Mouse (Mus musculus): ENCODE data around the gene Ptov1. TPM values are rescaled to one million over a fixed set of nuclear protein-coding genes. Genes with fewer than 3 reads are reported as not detected.
A peak's percentile ranks its signal among the peaks of the same experiment; 100 is the strongest.

Gene Ptov1
- polyA plus RNA-seq, 1 experiment from 2014 or later, result 480 TPM

DNA sequence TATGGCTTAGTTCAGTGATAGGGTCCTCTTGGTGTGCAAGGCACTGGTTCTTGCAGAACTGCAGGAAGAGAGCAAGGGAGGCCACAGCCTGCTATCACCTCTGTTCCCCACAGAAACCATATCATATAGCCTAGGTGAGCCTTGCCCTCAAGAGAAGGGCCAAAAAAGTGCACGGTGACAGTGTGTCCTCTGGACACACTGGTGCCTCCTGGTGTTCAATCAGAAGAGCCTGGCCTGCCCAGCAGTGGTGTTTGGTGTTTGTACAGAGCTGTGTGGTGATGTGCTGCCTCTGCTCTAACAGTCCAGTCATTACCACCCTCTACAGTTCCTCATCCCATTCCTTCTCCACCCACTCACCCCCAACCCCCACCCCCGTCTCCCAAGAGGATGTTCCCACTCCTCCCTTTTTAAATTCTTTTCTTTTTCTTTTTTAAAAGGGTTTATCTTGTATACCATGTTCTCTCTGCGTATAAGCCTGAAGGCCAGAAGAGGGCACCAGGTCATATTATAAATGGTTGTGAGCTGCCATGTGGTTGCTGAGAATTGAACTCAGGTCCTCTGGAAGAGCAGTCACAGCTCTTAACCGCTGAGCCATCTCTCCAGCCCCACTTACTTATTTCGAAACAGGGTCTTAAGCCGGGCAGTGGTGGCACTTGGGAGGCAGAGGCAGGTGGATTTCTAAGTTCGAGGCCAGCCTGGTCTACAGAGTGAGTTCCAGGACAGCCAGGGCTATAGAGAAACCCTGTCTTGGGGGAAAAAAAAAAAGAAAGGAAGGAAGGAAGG, 47.7 kb downstream of the Ptov1 start:
- WGBS, result 87% methylated on average over 7 of the region's 7 CpGs
- no peaks in the 10 kb centered on the region for H3K27me3 ChIP-seq (ENCODE audit: control insufficient read depth, insufficient read depth, low read length)

DNA sequence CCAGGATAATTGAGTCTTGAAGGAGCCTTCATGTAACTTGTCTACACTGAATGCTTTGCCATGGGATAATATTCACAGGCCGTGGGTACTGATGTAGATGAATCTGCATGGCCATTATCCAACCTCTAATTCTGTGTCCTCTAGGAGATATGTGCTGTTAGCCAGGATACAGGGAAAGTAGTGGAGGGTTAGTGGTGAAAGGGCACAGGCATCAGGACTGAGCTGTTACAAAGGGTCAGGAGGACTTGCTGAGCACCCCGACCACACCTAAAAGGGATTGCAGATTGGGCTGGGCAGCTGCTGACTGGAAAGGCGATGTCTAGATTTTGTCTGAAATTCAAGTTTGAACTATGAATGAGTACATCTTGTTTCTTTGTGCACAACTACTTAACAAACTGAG, 49.1 kb downstream of the Ptov1 start:
- no peak for DNase-seq
- H3K4me3 ChIP-seq (replicated peaks; ENCODE audit: low read depth, low read length), result no peak overlapping the region
- WGBS, result 80% methylated on average over 3 of the region's 3 CpGs
- H3K4me2 ChIP-seq (ENCODE audit: low read length), result no peak overlapping the region
- H3K9me3 ChIP-seq (ENCODE audit: control insufficient read depth, low read length), result no peaks in the 10 kb centered on the region
- H3K27ac ChIP-seq (replicated peaks; ENCODE audit: low read depth, low read length), result no peak overlapping the region
- H3K27me3 ChIP-seq (ENCODE audit: control insufficient read depth, insufficient read depth, low read length), result no peaks in the 10 kb centered on the region
- no peak for ATAC-seq (ENCODE audit: low FRiP score, low TSS enrichment)
- H3K36me3 ChIP-seq (ENCODE audit: control insufficient read depth, insufficient read depth, low read length), result no peaks in the 10 kb centered on the region
- H3K4me1 ChIP-seq (ENCODE audit: control insufficient read depth, insufficient read depth, low read length), result peaks cover 32% of the 10 kb centered on the region
- no peak overlapping the region for H3K9ac ChIP-seq (replicated peaks; ENCODE audit: low read length)

More for the DNA sequence above, 47.7 kb downstream of the Ptov1 start:
- H3K9me3 ChIP-seq (ENCODE audit: control insufficient read depth, low read length), result no peaks in the 10 kb centered on the region
- ATAC-seq (ENCODE audit: low FRiP score, low TSS enrichment), result no peak
- no peak overlapping the region for H3K27ac ChIP-seq (replicated peaks; ENCODE audit: low read depth, low read length)
- H3K4me1 ChIP-seq (ENCODE audit: control insufficient read depth, insufficient read depth, low read length), result peaks cover 31% of the 10 kb centered on the region
- H3K4me3 ChIP-seq (replicated peaks; ENCODE audit: low read depth, low read length), result no peak overlapping the region
- no peaks in the 10 kb centered on the region for H3K36me3 ChIP-seq (ENCODE audit: control insufficient read depth, insufficient read depth, low read length)
- no peak for DNase-seq
- no peak overlapping the region for H3K4me2 ChIP-seq (ENCODE audit: low read length)
- no peak overlapping the region for H3K9ac ChIP-seq (replicated peaks; ENCODE audit: low read length)

DNA sequence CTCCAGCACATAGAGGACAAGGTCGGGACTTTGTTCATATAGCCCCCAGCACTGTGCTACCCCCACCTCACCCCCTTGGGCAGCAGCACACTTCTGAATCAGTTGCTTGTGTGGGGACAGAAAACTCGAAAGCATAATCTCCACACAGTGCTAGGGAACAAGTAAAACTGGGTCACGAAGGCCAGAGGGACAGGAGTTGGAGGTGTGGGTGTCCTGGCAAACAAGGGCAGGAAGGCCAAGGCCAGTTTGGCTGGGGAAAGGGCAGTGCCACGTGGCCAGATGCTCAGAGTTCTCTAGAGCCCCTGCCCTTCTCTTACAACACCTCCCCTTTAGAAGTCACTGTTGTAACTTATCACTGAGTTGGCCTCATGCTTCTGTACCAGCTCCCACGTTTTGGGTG, 49.7 kb downstream of the Ptov1 start:
- H3K4me3 ChIP-seq (replicated peaks; ENCODE audit: low read depth, low read length), result no peak overlapping the region
- no peak overlapping the region for H3K9ac ChIP-seq (replicated peaks; ENCODE audit: low read length)
- no peaks in the 10 kb centered on the region for H3K27me3 ChIP-seq (ENCODE audit: control insufficient read depth, insufficient read depth, low read length)
- H3K9me3 ChIP-seq (ENCODE audit: control insufficient read depth, low read length), result no peaks in the 10 kb centered on the region
- ATAC-seq (ENCODE audit: low FRiP score, low TSS enrichment) (no peak), DNase-seq (no peak)
- WGBS, result 70% methylated on average over 5 of the region's 5 CpGs
- no peak overlapping the region; the same call in 1 of the 2 replicates for H3K4me2 ChIP-seq (ENCODE audit: low read length)
- H3K27ac ChIP-seq (replicated peaks; ENCODE audit: low read depth, low read length), result no peak overlapping the region
- H3K4me1 ChIP-seq (ENCODE audit: control insufficient read depth, insufficient read depth, low read length), result peaks cover 39% of the 10 kb centered on the region
- H3K36me3 ChIP-seq (ENCODE audit: control insufficient read depth, insufficient read depth, low read length), result no peaks in the 10 kb centered on the region

DNA sequence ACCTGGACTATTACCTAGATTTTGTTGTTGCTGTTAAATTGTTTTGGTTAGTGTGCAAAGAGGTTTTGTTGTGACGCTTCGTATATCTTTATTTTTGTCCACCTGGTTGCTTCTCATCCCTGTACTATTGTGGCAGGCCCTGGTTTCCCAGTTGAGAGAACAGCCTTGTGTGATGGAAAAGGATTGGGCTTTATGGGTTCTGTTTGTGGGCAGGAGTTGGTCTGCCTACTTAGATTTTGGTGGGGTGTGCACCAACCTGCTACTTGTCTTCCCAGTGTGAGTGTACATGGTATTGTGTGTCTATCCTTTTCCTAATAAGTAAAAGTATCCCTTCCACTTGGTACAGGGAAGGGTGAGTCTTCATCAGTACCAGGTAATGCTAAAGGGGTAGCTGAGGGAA, 50.2 kb downstream of the Ptov1 start:
- 94% methylated on average over 2 of the region's 2 CpGs for WGBS
- Histone ChIP-seq H3K27me3 (ENCODE audit: control insufficient read depth, insufficient read depth, low read length) (no peaks in the 10 kb centered on the region), H3K9ac (replicated peaks; ENCODE audit: low read length) (peak overlapping the region; percentile 46; the same call in 1 of the 2 replicates), H3K4me3 (replicated peaks; ENCODE audit: low read depth, low read length) (0 out of 2 replicates have a peak overlapping the region, but pooled peaks have one; percentile 5), H3K36me3 (ENCODE audit: control insufficient read depth, insufficient read depth, low read length) (no peaks in the 10 kb centered on the region), H3K9me3 (ENCODE audit: control insufficient read depth, low read length) (no peaks in the 10 kb centered on the region), H3K27ac (replicated peaks; ENCODE audit: low read depth, low read length) (no peak overlapping the region), H3K4me2 (ENCODE audit: low read length) (peak overlapping the region; percentile 77), H3K4me1 (ENCODE audit: control insufficient read depth, insufficient read depth, low read length) (peaks cover 40% of the 10 kb centered on the region)
- no peak for ATAC-seq (ENCODE audit: low FRiP score, low TSS enrichment)
- DNase-seq, result no peak

DNA sequence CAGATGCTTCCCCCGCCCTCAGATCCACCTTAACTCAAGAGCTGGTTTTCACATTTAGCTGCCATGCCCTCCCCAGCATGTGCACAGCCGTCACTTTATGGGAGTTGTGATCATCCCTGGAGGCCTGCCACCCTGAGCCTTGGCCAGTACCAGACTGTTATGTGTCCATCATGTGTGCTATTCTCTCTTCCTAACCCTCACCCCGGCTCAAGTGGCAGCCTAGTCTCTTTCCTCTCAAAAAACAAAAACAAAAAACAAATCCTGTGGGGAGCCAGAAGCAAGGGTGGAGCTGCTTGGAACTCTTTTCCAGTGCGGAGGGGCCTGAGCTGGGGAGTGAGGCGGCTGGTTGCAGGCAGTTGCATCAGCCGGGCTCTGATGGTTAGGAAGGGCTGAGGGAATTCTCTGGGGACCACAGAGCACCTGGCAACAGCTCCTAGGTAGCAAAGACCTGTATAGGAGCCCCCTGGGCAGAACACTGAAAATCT, 50.8 kb downstream of the Ptov1 start:
- H3K4me3 ChIP-seq (replicated peaks; ENCODE audit: low read depth, low read length), result 0 out of 2 replicates have a peak overlapping the region, but pooled peaks have one; percentile 86
- 38% methylated on average over 6 of the region's 6 CpGs for WGBS
- DNase-seq (peak; percentile 18), ATAC-seq (ENCODE audit: low FRiP score, low TSS enrichment) (no peak)
- no peaks in the 10 kb centered on the region for H3K27me3 ChIP-seq (ENCODE audit: control insufficient read depth, insufficient read depth, low read length)
- H3K4me1 ChIP-seq (ENCODE audit: control insufficient read depth, insufficient read depth, low read length), result peaks cover 40% of the 10 kb centered on the region
- no peaks in the 10 kb centered on the region for H3K36me3 ChIP-seq (ENCODE audit: control insufficient read depth, insufficient read depth, low read length)
- H3K9me3 ChIP-seq (ENCODE audit: control insufficient read depth, low read length), result no peaks in the 10 kb centered on the region
- no peak overlapping the region for H3K27ac ChIP-seq (replicated peaks; ENCODE audit: low read depth, low read length)
- H3K4me2 ChIP-seq (ENCODE audit: low read length), result peak overlapping the region; percentile 77
- peak overlapping the region; percentile 46 for H3K9ac ChIP-seq (replicated peaks; ENCODE audit: low read length)

DNA sequence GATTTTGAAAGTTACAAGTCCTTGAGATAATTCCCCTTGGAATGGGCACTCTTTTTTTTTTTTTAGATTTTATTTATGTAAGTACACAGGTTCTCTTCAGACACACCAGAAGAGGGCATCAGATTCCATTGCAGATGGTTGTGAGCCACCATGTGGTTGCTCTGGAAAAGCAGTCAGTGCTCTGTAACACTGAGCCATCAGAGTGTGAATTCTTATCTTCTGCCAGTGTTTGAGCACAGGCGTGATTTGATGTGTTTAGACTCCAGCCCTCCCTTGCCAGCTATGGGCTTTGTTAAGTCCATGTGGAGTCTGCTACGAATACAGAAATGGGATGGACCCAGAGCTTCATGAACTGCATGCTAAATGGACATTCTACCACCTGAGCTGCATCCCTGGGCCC, 51.4 kb downstream of the Ptov1 start:
- ATAC-seq (ENCODE audit: low FRiP score, low TSS enrichment), result no peak
- DNase-seq, result no peak
- H3K4me1 ChIP-seq (ENCODE audit: control insufficient read depth, insufficient read depth, low read length), result peaks cover 40% of the 10 kb centered on the region

DNA sequence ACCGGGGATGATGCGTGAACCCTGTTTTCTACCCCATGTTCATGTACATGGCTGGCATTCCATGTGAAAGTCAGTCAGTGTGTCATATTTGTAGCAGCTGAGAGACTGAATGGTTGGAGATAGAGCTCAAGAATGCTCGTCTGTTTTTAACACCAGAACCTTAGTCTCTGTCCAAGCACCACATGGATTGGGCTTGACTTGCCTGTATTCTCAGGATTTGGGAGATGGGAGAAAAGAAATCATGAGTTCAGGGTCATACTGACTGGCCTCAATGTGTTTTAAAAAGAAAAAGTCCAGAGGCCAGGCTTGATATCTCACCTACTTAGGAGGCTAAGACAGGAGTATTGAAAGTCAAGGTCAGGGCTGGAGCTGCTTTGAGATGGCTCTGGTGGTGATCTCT, 52.1 kb downstream of the Ptov1 start:
- Histone ChIP-seq H3K4me2 (ENCODE audit: low read length) (peak overlapping the region; percentile 77), H3K27ac (replicated peaks; ENCODE audit: low read depth, low read length) (no peak overlapping the region), H3K4me3 (replicated peaks; ENCODE audit: low read depth, low read length) (peak overlapping the region; percentile 86), H3K4me1 (ENCODE audit: control insufficient read depth, insufficient read depth, low read length) (peaks cover 40% of the 10 kb centered on the region), H3K27me3 (ENCODE audit: control insufficient read depth, insufficient read depth, low read length) (no peaks in the 10 kb centered on the region), H3K9me3 (ENCODE audit: control insufficient read depth, low read length) (no peaks in the 10 kb centered on the region), H3K9ac (replicated peaks; ENCODE audit: low read length) (peak overlapping the region; percentile 88), H3K36me3 (ENCODE audit: control insufficient read depth, insufficient read depth, low read length) (no peaks in the 10 kb centered on the region)
- no peak for DNase-seq
- no peak for ATAC-seq (ENCODE audit: low FRiP score, low TSS enrichment)
- WGBS, result 28% methylated on average over 3 of the region's 3 CpGs

More for the DNA sequence above, 51.4 kb downstream of the Ptov1 start:
- peak overlapping the region; percentile 46; the same call in 1 of the 2 replicates for H3K9ac ChIP-seq (replicated peaks; ENCODE audit: low read length)
- H3K27me3 ChIP-seq (ENCODE audit: control insufficient read depth, insufficient read depth, low read length), result no peaks in the 10 kb centered on the region
- WGBS, result 27% methylated on average over 2 of the region's 2 CpGs
- no peaks in the 10 kb centered on the region for H3K9me3 ChIP-seq (ENCODE audit: control insufficient read depth, low read length)
- H3K27ac ChIP-seq (replicated peaks; ENCODE audit: low read depth, low read length), result no peak overlapping the region
- no peaks in the 10 kb centered on the region for H3K36me3 ChIP-seq (ENCODE audit: control insufficient read depth, insufficient read depth, low read length)
- H3K4me3 ChIP-seq (replicated peaks; ENCODE audit: low read depth, low read length), result peak overlapping the region; percentile 86; the same call in 1 of the 2 replicates
- peak overlapping the region; percentile 77 for H3K4me2 ChIP-seq (ENCODE audit: low read length)

DNA sequence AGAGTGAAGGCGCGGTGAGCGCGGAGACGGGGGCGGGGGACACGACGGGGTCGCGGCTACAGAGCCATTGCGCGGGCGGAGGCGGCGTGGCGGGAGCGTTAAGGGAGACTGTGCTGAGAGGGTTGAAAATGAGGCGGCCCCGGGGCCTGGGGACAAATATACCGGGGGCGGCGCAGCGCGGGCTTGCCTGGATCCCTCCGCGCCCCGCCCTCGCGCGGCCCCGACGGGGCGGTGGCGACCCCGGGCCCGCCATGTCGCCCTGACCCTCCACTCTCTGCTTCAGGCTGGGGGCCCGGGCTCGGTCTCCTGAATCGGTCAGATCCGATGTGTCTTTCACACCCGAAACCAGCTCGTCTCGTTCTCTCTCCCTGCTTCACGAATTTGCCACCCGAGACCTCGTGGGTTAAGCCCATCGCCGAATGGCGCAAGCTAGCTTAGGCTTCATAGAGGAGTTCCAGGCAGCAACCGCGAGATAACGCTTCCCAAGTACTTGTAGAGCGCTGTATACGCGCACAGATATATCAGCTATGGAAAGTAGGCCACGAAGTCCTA, 53.0 kb downstream of the Ptov1 start, which contains the start of gene Atf5:
Gene Atf5, minus strand, starts transcription at position 189 of the 552 bp plus-strand sequence.
- peak within 1 kb of the TSS; percentile 88 for H3K9ac ChIP-seq (replicated peaks; ENCODE audit: low read length)
- DNase-seq (peak; percentile 67), ATAC-seq (ENCODE audit: low FRiP score, low TSS enrichment) (peak; percentile 47; the same call in 1 of the 2 replicates)
- H3K4me2 ChIP-seq (ENCODE audit: low read length), result peak within 1 kb of the TSS; percentile 77
- under 1% methylated on average over 41 of the region's 57 CpGs for WGBS
- H3K9me3 ChIP-seq (ENCODE audit: control insufficient read depth, low read length), result no peaks in the 10 kb centered on the region
- H3K4me3 ChIP-seq (replicated peaks; ENCODE audit: low read depth, low read length), result peak within 1 kb of the TSS; percentile 86
- no peaks in the 10 kb centered on the region for H3K36me3 ChIP-seq (ENCODE audit: control insufficient read depth, insufficient read depth, low read length)
- peaks cover 40% of the 10 kb centered on the region for H3K4me1 ChIP-seq (ENCODE audit: control insufficient read depth, insufficient read depth, low read length)
- peak within 1 kb of the TSS; percentile 89 for H3K27ac ChIP-seq (replicated peaks; ENCODE audit: low read depth, low read length)
- H3K27me3 ChIP-seq (ENCODE audit: control insufficient read depth, insufficient read depth, low read length), result no peaks in the 10 kb centered on the region
